Mouse (Mus musculus) heart, embryonic 13.5 days (tissue): ENCODE results near the gene Tiam2. TPM values are rescaled to one million over a fixed set of nuclear protein-coding genes. Genes with fewer than 3 reads are reported as not detected.

Source experiments
- ATAC-seq: fragments of 200-750 bp; cut with Nextera tagmentation; 2 replicates; pipeline ENCODE4 v1.8.0; 2017; ENCODE audit warnings: moderate TSS enrichment; ENCODE audit not compliant: insufficient number of reproducible peaks, low FRiP score, low TSS enrichment; ENCODE audit errors: extremely low read depth
- H3K27ac ChIP-seq: fragments of 300-500 bp; sonication (generic); replicated peaks from 2 replicates; pipeline ENCODE4 v1.5.1; 2015; ENCODE audit warnings: moderate library complexity, mild to moderate bottlenecking, inconsistent platforms
- H3K27me3 ChIP-seq: fragments of 300-500 bp; sonication (generic); replicated peaks from 2 replicates; pipeline ENCODE4 v1.6.1; 2015; ENCODE audit warnings: mild to moderate bottlenecking, inconsistent platforms
- H3K36me3 ChIP-seq: fragments of 300-500 bp; sonication (generic); 2 replicates; pipeline ENCODE4 v1.6.1; 2015; ENCODE audit warnings: mild to moderate bottlenecking, inconsistent platforms
- H3K4me1 ChIP-seq: fragments of 300-500 bp; sonication (generic); 2 replicates; pipeline ENCODE4 v1.6.1; 2015; ENCODE audit warnings: inconsistent platforms
- H3K4me2 ChIP-seq: fragments of 300-500 bp; sonication (generic); 2 replicates; pipeline ENCODE4 v1.6.1; 2015; ENCODE audit warnings: inconsistent platforms, mild to moderate bottlenecking, moderate library complexity
- H3K4me3 ChIP-seq: fragments of 300-500 bp; sonication (generic); 2 replicates; pipeline ENCODE4 v1.5.1; 2015; ENCODE audit warnings: moderate library complexity, mild to moderate bottlenecking, inconsistent platforms
- H3K9ac ChIP-seq: fragments of 300-500 bp; sonication (generic); 2 replicates; pipeline ENCODE4 v1.6.1; 2015; ENCODE audit warnings: inconsistent platforms, mild to moderate bottlenecking, moderate library complexity
- H3K9me3 ChIP-seq: fragments of 300-500 bp; sonication (generic); 2 replicates; pipeline ENCODE4 v1.6.1; 2016; ENCODE audit warnings: inconsistent platforms
- WGBS: fragments of 180-500 bp; shearing (Covaris S2); methylation state at CpG from one replicate; pipeline ENCODE4 v1.1.7; 2015; ENCODE audit warnings: mixed read lengths; 5-methylcytosine and 5-hydroxymethylcytosine counted together
- polyA plus RNA-seq: library from polyadenylated mRNA; unstranded; fragments of >200 nt; fragmentation: Nextera tagmentation; extraction: Ambion mirVana; gene quantifications from 2 replicates; pipeline ENCODE4 v1.2.1, GENCODE M21; 2015

Gene Tiam2
- polyA plus RNA-seq, 1 experiment from 2014 or later = 4.0 TPM

GRCm38 (mm10) chr17:3432590-3433498 is 106.5 kb downstream of the Tiam2 start:
- Histone ChIP-seq H3K4me2 (no peak overlapping the region), H3K27me3 (no peaks in the 10 kb centered on the region), H3K4me1 (peaks cover 39% of the 10 kb centered on the region), H3K9me3 (no peaks in the 10 kb centered on the region), H3K4me3 (no peak overlapping the region), H3K36me3 (no peaks in the 10 kb centered on the region), H3K9ac (no peak overlapping the region), H3K27ac (0 out of 2 replicates have a peak overlapping the region, but pooled peaks have one; percentile 14)
- 39% methylated on average over 10 of the region's 10 CpGs for WGBS
- no peak for ATAC-seq

GRCm38 (mm10) chr17:3433521-3434271 is 107.3 kb downstream of the Tiam2 start:
- H3K9ac ChIP-seq = no peak overlapping the region
- H3K27ac ChIP-seq = no peak overlapping the region
- H3K4me2 ChIP-seq = no peak overlapping the region
- no peaks in the 10 kb centered on the region for H3K27me3 ChIP-seq
- ATAC-seq = no peak
- no peaks in the 10 kb centered on the region for H3K36me3 ChIP-seq
- H3K4me1 ChIP-seq = peaks cover 39% of the 10 kb centered on the region
- H3K4me3 ChIP-seq = no peak overlapping the region
- no peaks in the 10 kb centered on the region for H3K9me3 ChIP-seq
- WGBS = 81% methylated on average over 3 of the region's 3 CpGs

- no peak overlapping the region for H3K27ac ChIP-seq
- no peak for ATAC-seq
- no peak overlapping the region for H3K4me3 ChIP-seq
- H3K9me3 ChIP-seq = no peaks in the 10 kb centered on the region
- H3K9ac ChIP-seq = no peak overlapping the region
- H3K36me3 ChIP-seq = no peaks in the 10 kb centered on the region
- no peaks in the 10 kb centered on the region for H3K27me3 ChIP-seq
- H3K4me1 ChIP-seq = peaks cover 39% of the 10 kb centered on the region
- no peak overlapping the region for H3K4me2 ChIP-seq
- 46% methylated on average over 1 of the region's 1 CpGs for WGBS
These were observed 108.9 kb downstream of the Tiam2 start for GRCm38 (mm10) chr17:3435299-3435698.

GRCm38 (mm10) chr17:3436841-3437515 is 110.6 kb downstream of the Tiam2 start:
- Histone ChIP-seq H3K4me1 (peaks cover 39% of the 10 kb centered on the region), H3K36me3 (no peaks in the 10 kb centered on the region), H3K27ac (no peak overlapping the region), H3K27me3 (no peaks in the 10 kb centered on the region), H3K9ac (no peak overlapping the region), H3K4me3 (no peak overlapping the region), H3K9me3 (no peaks in the 10 kb centered on the region), H3K4me2 (no peak overlapping the region)
- 69% methylated on average over 12 of the region's 12 CpGs for WGBS
- no peak for ATAC-seq

GRCm38 (mm10) chr17:3442526-3443401 is 116.4 kb downstream of the Tiam2 start:
- H3K9ac ChIP-seq = no peak overlapping the region
- no peak for ATAC-seq
- H3K36me3 ChIP-seq = no peaks in the 10 kb centered on the region
- H3K4me1 ChIP-seq = peaks cover 12% of the 10 kb centered on the region
- no peaks in the 10 kb centered on the region for H3K9me3 ChIP-seq
- no peak overlapping the region for H3K27ac ChIP-seq
- no peak overlapping the region for H3K4me3 ChIP-seq
- H3K27me3 ChIP-seq = no peaks in the 10 kb centered on the region
- no peak overlapping the region for H3K4me2 ChIP-seq
- WGBS = 52% methylated on average over 10 of the region's 10 CpGs

GRCm38 (mm10) chr17:3446191-3446950 is 120.0 kb downstream of the Tiam2 start:
- 49% methylated on average over 8 of the region's 8 CpGs for WGBS
- no peak overlapping the region for H3K9ac ChIP-seq
- H3K27ac ChIP-seq = no peak overlapping the region
- H3K36me3 ChIP-seq = peaks cover 12% of the 10 kb centered on the region
- ATAC-seq = no peak
- no peak overlapping the region for H3K4me2 ChIP-seq
- H3K4me1 ChIP-seq = peaks cover 12% of the 10 kb centered on the region
- no peaks in the 10 kb centered on the region for H3K27me3 ChIP-seq
- no peak overlapping the region for H3K4me3 ChIP-seq
- H3K9me3 ChIP-seq = no peaks in the 10 kb centered on the region

GRCm38 (mm10) chr17:3448725-3449124 is 122.4 kb downstream of the Tiam2 start:
- Histone ChIP-seq H3K4me2 (no peak overlapping the region), H3K9ac (no peak overlapping the region), H3K27ac (no peak overlapping the region), H3K9me3 (no peaks in the 10 kb centered on the region), H3K36me3 (peaks cover 12% of the 10 kb centered on the region), H3K4me3 (no peak overlapping the region), H3K27me3 (no peaks in the 10 kb centered on the region), H3K4me1 (peaks cover 7% of the 10 kb centered on the region)
- ATAC-seq = no peak
- WGBS = 33% methylated on average over 3 of the region's 3 CpGs

- Histone ChIP-seq H3K36me3 (peaks cover 12% of the 10 kb centered on the region), H3K4me2 (no peak overlapping the region), H3K4me3 (no peak overlapping the region), H3K27me3 (no peaks in the 10 kb centered on the region), H3K9ac (no peak overlapping the region), H3K4me1 (peaks cover 8% of the 10 kb centered on the region), H3K27ac (no peak overlapping the region), H3K9me3 (no peaks in the 10 kb centered on the region)
- WGBS = 74% methylated on average over 2 of the region's 2 CpGs
- no peak for ATAC-seq
These were observed 124.7 kb downstream of the Tiam2 start for GRCm38 (mm10) chr17:3451077-3451476.

GRCm38 (mm10) chr17:3452571-3453311 is 126.4 kb downstream of the Tiam2 start:
- no peak for ATAC-seq
- whole genome bisulfite sequencing = 79% methylated on average over 12 of the region's 12 CpGs
- no peak overlapping the region for H3K4me3 ChIP-seq
- H3K4me2 ChIP-seq = no peak overlapping the region
- H3K36me3 ChIP-seq = peaks cover 12% of the 10 kb centered on the region
- H3K4me1 ChIP-seq = peaks cover 7% of the 10 kb centered on the region; the same call in 1 of the 2 replicates
- no peak overlapping the region for H3K9ac ChIP-seq
- no peaks in the 10 kb centered on the region for H3K27me3 ChIP-seq
- no peak overlapping the region for H3K27ac ChIP-seq
- no peaks in the 10 kb centered on the region for H3K9me3 ChIP-seq
